Mouse (Mus musculus): Measurements from ENCODE around the gene Sde2. TPM values are rescaled to one million over a fixed set of nuclear protein-coding genes. Genes with fewer than 3 reads are reported as not detected.
"Not testable (repeated sequence)": the region's sequence is repeated elsewhere in the genome, so short reads cannot be mapped to it uniquely, and the experiment has no call there.

Gene Sde2
- total RNA-seq, 2 experiments from 2014 or later, result 10.3 to 14.2 TPM

- intact Hi-C loops (cut with DNase I), result no loop called here
- no peak for DNase-seq
These were observed 20.2 kb upstream of the Sde2 start for GRCm38 (mm10) chr1:180830588-180831346.

DNA sequence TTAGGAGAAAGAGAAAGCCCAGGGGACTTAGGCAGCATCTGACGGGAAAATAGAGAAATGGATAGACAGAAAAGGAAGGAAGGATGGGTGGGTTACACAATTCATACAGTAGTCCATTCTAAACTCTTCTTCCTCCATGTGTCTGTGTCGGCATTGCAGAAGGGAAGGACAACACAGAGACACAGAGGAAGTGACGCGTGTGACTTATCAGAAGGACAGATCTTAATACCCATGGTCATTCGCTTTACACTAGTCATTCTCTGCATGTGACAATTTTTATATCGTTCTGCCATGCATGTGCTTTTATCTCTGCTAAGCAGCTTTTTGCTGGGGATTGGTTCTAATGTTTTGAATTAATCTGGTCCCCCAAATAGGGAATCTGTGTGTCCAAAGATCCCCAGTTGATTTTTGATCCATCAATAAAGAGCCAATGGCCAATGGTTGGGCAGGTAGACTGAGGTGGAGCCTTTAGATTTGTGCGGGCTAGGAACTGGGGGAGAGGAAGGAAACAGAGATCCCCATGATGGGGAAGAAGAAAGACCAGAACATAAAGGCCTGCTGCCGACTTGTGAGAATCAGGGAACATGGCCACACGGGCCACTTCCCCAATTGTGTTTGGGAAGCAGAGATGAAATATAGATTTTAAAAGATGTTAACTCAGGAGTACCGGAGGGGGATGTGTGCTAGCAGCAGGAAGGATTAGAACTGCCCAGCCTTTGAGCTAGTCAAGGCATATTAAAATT, 15.5 kb upstream of the Sde2 start:
- DNase-seq, result no peak
- intact Hi-C loops (cut with DNase I), result no loop called here

GRCm38 (mm10) chr1:180836467-180836866, 14.5 kb upstream of the Sde2 start:
- intact Hi-C loops (cut with DNase I); DNase-seq: not testable (repeated sequence)

DNA sequence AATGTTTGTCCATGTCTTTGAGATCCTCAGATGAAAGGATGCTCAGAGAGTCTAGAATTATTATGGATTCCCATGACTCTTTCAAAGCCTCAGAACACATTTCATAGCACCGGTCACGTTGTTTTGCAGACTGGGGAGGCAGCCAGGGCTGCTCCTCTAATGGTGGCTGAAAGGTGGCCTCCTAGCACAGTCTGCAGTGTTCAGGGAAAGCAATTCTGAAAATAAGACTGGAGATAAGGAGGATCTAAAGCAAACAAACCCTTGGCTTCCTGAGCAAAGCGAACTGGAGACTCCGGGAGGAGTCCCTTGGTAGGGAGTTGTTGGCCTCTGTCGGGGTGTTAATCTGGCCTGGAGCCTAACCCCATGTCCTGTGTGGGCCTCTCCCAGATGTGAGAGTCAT, 13.7 kb upstream of the Sde2 start:
- intact Hi-C loops (cut with DNase I), result no loop called here
- no peak for DNase-seq

DNA sequence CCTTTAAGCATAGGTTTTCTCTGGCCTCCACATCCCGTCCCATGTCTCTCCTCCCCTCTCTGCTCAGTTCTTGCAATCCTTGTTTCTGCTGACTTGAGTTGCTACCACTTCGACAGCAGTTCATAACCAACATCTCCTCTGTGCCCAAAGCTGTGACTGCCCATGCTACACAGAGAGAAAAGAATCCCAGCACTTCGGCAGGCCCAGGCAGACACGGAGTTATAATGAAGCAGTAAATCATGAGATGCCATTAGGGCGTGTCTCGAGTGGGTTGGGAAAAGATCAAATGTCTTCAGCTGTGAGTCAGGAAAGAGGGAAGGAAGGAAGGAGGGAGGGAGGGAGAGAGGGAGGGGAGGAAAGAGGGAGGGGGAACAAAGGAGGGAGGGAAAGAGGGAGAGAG, 12.9 kb upstream of the Sde2 start:
- DNase-seq, result no peak
- intact Hi-C loops (cut with DNase I), result no loop called here

DNA sequence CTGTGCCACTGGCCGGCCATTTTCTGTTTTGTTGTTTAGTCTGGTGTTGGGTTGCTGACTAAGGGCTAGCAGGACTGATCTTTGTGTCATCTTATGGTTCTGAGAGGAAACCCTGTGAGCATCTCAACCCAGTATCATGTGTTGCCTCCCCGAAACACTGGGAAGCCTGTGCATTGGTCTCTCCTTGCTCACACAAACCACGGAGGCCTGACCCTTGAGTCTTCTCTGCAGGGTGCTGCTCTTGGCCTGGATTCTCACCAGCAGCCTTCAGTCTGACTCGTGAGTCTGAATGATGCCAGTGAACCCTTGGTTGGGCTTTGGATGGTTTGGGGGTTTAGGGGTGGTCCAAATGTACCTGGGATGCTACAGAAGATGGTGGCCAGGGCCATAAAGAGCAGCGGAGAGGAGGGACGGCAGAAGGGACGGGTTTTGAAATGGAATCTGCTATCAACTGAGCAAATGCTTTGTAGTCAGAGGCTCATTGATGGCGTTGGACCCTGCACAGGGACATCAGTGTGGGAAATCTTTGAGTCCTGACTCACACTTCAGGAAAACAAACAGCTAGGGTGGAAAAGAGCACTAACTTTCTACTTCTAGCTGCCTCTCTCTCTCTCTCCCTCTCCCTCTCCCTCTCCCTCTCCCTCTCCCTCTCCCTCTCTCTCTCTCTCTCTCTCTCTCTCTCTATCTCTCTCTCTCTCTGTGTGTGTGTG, 11.6 kb upstream of the Sde2 start:
- intact Hi-C loops (cut with DNase I), result no loop called here
- no peak for DNase-seq

GRCm38 (mm10) chr1:180841561-180842300, 9.2 kb upstream of the Sde2 start:
- intact Hi-C loops (cut with DNase I), result no loop called here
- no peak for DNase-seq

DNA sequence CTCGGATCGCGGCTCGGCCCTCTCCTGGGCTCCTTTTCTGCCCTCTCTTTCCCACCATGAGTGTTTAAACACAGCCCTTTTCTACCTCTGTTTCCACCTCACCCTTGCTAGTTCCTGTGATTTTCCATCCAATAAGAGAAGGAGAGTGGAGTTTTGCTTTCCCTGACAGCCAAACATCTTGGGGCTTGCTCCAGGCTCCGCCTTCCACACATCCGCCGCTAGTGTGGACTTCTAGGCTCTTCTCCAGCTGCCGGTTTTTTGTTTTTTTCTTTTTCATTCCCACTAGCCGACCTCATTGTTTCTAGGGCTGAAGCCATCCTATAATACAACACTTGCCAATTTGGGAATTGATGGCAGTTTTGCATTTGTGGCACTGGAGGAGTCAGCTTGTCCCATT, 2.8 kb upstream of the Sde2 start:
- intact Hi-C loops (cut with DNase I), result loop anchor here (2.0 kb wide), 1 partner anchor 69 kb away; no protein-coding TSS in a partner anchor
- peak; percentile 70 to 78 for DNase-seq

DNA sequence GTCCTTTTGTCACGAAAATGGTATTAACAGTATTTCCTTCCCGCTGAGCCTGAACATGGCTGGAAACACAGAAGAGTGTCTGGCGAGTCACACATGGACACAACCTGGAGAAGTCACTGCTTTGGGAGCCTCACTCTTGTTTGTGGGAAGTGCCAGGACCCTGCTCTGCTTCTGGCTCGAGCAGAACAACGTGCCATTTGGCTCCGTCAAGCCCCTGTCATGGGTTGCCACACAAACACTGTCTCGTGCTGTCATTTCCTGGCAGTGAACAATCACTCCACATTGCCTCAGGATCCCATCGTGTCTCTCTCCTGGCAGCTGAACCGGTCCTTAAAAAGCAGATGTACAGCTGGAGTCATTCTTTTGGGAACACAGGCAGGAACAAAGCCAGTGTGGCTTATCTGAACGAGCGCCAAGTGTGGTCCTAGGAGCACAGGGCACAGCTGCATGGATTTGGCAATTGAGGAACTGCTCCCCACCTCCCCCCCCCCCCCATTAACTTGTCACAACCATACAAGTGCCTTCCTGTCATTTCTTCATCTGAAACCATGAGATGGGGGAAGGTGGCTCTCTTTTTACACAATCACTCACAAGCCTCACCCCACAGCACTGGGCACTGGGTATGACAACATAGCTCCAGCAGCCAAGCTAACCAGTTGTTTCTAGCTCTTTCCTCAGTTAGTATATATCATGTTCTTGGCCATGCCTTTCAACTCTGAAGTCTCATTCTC, 2.3 kb upstream of the Sde2 start:
- intact Hi-C loops (cut with DNase I), result loop anchor here (2.0 kb wide), 1 partner anchor 70 kb away; no protein-coding TSS in a partner anchor
- peak; percentile 68 to 82 for DNase-seq

- DNase-seq, result peak in 1 of 2 experiments; percentile 16
- intact Hi-C loops (cut with DNase I), result loop anchor here (1.0 to 2.0 kb wide), 3 partner anchors 36 to 81 kb away; partner anchors contain the start of gene H3f3a
These were observed 1.1 kb upstream of the Sde2 start for GRCm38 (mm10) chr1:180849701-180850301.

- intact Hi-C loops (cut with DNase I), result no loop called here
- DNase-seq, result no peak
These were observed 7.8 kb downstream of the Sde2 start for GRCm38 (mm10) chr1:180858763-180859162.

DNA sequence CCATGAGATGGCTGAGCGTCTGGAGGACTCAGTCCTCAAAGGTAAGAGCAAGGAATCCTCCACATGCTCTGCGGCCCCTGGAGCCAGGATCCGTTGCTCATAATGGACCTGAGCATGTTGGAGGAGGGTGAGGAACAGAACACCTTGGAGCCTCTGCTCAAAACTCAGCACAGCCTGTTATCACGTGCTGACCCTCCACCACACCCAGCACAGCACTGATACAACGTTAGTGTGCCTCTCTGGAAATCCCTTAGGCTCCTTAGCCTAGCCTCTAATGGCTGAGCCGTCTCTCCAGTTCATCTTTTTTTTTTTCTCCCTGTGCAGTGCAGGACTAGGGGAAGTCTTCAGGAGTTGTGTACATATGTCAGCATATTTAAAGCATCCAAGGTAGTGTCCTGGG, 9.1 kb downstream of the Sde2 start:
- intact Hi-C loops (cut with DNase I), result no loop called here
- DNase-seq, result no peak

DNA sequence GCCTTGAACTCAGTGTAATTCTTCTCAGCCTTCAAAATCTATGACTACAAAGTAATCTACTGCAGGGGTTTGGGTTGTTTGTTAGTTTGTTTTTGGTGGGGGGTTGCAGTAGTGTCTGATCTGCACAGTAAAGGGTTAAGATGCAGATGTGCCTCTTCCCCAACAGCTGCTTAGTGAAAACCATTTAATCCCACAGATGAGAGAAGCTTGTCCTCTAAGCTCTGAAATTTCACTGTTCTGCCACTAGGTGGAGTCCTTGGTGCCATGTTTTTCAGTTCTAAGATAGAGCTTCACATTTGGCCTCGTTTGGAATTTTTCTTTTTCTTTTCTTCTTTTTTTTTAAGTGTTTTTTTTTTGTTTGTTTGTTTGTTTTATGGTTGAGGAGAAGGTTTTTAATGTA, 12.7 kb downstream of the Sde2 start:
- intact Hi-C loops (cut with DNase I), result no loop called here
- DNase-seq, result peak in 1 of 2 experiments; percentile 26

DNA sequence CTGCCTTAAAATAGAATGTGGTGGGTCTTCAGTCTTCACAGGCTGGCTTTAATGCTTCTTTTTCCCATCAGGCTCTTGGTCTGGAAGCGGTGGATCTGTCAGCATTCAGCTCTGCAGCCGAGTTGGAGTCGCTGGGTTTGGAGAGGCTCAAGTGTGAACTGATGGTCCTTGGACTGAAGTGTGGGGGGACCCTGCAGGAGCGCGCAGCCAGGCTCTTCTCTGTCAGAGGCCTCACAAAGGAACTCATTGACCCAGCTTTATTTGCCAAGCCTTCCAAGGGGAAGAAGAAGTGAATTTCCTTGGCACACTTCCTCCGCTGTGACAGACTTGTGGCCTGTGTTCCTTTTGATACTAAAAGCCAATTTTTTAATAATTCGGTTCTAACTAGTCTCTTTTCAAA, 15.1 kb downstream of the Sde2 start:
- intact Hi-C loops (cut with DNase I), result no loop called here
- no peak for DNase-seq

DNA sequence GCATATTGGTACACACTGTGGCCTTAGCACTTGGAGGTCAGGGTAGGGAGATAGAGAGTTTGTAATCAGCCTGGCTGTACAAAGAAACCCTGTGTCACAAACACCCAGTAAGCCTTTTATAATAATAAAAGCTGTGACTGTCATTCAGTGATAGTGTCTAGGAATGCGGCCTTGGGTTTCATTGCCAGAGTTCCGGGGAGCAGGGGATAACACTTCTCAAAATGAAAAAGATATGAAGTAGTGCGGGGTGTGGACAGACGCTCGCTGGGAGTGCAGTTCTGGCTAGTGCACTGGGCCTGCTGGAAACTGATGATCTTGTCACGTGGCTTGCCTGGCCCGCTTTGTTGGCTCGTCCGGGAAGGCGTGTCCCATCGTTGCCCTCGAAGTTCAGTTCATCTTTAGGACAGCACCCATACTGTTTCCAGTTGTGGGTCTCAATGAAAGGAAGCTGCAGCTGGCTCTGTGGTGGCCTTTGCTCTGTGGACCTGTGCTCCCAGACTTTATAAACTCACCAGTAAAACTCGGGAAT, 19.3 kb downstream of the Sde2 start:
- intact Hi-C loops (cut with DNase I), result no loop called here
- DNase-seq, result peak; percentile 36 to 47

- peak; percentile 49 to 62 for DNase-seq
- intact Hi-C loops (cut with DNase I), result loop anchor here (1.0 kb wide), 1 partner anchor 100 kb away; no protein-coding TSS in a partner anchor
These were observed 23.0 kb downstream of the Sde2 start for GRCm38 (mm10) chr1:180873861-180874484.

DNA sequence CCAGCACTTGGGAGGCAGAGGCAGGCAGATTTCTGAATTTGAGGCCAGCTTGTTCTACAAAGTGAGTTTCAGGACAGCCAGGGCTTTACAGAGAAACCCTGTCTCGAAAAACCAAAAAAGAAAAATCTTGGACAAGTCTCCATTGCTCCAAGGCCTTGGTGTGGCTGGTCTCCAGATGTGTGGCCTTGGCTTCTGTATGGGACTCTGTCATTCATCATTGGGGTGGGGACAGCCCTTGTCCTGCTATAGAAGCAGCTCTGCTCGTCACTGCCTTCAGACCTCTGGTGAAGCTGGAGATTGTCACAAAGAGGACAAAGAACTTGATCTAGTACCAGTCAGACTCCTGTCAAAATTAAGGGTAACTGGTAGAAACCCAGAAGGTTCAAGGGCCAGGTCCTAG, 23.7 kb downstream of the Sde2 start:
- DNase-seq, result no peak
- intact Hi-C loops (cut with DNase I), result loop anchor here (1.0 kb wide), 1 partner anchor 100 kb away; no protein-coding TSS in a partner anchor

DNA sequence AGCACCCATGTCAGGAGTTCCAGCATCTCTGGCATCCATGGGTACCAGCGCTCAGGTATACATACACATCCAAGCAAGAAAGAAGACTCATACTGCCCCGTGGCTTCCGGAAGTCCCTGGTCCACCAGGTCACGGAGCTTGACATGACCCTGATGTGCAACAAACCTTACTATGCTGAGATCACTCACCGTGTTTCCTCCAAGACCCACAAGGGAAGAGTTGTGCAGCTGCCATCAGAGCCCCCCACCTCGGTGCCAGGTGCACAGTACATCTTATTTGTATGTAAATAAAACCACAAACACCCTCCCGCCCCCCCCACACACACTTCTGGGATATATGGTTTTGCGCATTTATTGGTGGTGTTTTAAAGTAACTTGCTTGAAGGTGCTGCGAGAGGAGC, 24.2 kb downstream of the Sde2 start:
- no peak for DNase-seq
- intact Hi-C loops (cut with DNase I), result no loop called here

GRCm38 (mm10) chr1:180877466-180877865, 26.5 kb downstream of the Sde2 start:
- intact Hi-C loops (cut with DNase I), result no loop called here
- no peak for DNase-seq
